Mouse (Mus musculus) C2C12 (cell line): Measurements from ENCODE around the gene Ggt1. TPM values are rescaled to one million over a fixed set of nuclear protein-coding genes. Genes with fewer than 3 reads are reported as not detected.

ENCODE experiments used
- H3K27me3 ChIP-seq: one replicate; pipeline ENCODE4 v1.6.1; 2011; ENCODE audit not compliant: control insufficient read depth, insufficient read depth, insufficient read length
- H3K36me3 ChIP-seq: one replicate; pipeline ENCODE4 v1.6.1; 2011; ENCODE audit not compliant: control insufficient read depth, insufficient read depth
- H3K4me3 ChIP-seq: one replicate; pipeline ENCODE4 v1.5.1; 2011; ENCODE audit warnings: mild to moderate bottlenecking, control low read depth; ENCODE audit not compliant: poor library complexity, insufficient read depth, severe bottlenecking
- H3K79me2 ChIP-seq: one replicate; pipeline ENCODE4 v1.6.1; 2011; ENCODE audit not compliant: control insufficient read depth, insufficient read depth
- H3K79me3 ChIP-seq: one replicate; pipeline ENCODE4 v1.6.1; 2011; ENCODE audit warnings: low read depth, control low read depth
- H3ac ChIP-seq: one replicate; pipeline ENCODE3; 2011; ENCODE audit warnings: low read depth; ENCODE audit not compliant: control insufficient read depth, insufficient read length
- CEBPB ChIP-seq: IDR thresholded peaks from one replicate; pipeline ENCODE4 v1.6.1; 2011; ENCODE audit warnings: low read depth, mild to moderate bottlenecking, control low read depth, moderate library complexity
- CTCF ChIP-seq: IDR thresholded peaks from one replicate; pipeline ENCODE4 v1.5.1; 2011; ENCODE audit not compliant: control insufficient read depth, insufficient read depth, insufficient read length
- FOSL1 ChIP-seq: IDR thresholded peaks from one replicate; pipeline ENCODE4 v1.8.0; 2011; ENCODE audit warnings: mild to moderate bottlenecking, low read length; ENCODE audit not compliant: poor library complexity, insufficient read depth, severe bottlenecking
- MAX ChIP-seq: IDR thresholded peaks from one replicate; pipeline ENCODE4 v1.6.1; 2011; ENCODE audit warnings: mild to moderate bottlenecking, control low read depth
- MYOD1 ChIP-seq: IDR thresholded peaks from one replicate; pipeline ENCODE4 v1.6.1; 2011; ENCODE audit warnings: low read depth; ENCODE audit not compliant: control insufficient read depth, insufficient read length
- MYOG ChIP-seq: IDR thresholded peaks from one replicate; pipeline ENCODE4 v1.6.1; 2011; ENCODE audit not compliant: control insufficient read depth, insufficient read length; ENCODE audit errors: extremely low read depth
- USF1 ChIP-seq: IDR thresholded peaks from one replicate; pipeline ENCODE4 v1.6.1; 2011; ENCODE audit warnings: low read depth, mild to moderate bottlenecking, control low read depth, moderate library complexity
- polyA plus RNA-seq: library from polyadenylated mRNA; unstranded; fragments of >200 nt; fragmentation: generic; extraction: Trizol; gene quantifications from one replicate; pipeline ENCODE4 v1.2.1, GENCODE M21; 2012; ENCODE audit warnings: missing spikeins

The Ggt1 gene
- polyA plus RNA-seq, 1 experiment = 0.12 TPM

- Histone ChIP-seq H3K79me2 (no peaks in the 10 kb centered on the region), H3K36me3 (no peaks in the 10 kb centered on the region), H3K27me3 (peaks cover 3% of the 10 kb centered on the region), H3K4me3 (no peak overlapping the region), H3K79me3 (no peaks in the 10 kb centered on the region), H3ac (no peak overlapping the region)
- TF ChIP-seq MYOD1 (no peak), CEBPB (no peak), USF1 (no peak), FOSL1 (no peak), MAX (no peak), MYOG (no peak), CTCF (no peak)
Observed at GRCm38 (mm10) chr10:75632633-75633032, 71.2 kb downstream of the Ggt1 start.

DNA sequence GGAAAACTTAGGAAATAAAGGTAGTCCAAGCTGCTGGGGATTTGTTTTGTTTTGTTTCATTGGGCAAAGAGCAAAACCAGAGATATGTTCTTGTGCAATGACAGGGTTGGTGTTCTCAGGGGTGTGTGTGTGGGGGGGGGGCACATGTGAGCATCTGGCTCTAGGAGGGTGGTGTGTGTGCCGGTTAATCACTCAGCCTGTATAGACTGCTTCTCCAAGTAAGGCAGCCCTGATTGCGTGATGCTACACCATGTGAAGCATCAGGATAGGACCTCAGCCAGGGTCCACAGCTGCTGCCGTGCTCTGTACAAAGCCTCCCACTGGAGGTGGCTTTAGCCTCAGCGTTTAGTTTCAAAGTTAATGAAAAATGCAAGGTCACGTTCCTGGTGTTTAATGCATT lies 71.6 kb downstream of the Ggt1 start:
- Histone ChIP-seq H3K36me3 (no peaks in the 10 kb centered on the region), H3K27me3 (peaks cover 3% of the 10 kb centered on the region), H3K4me3 (no peak overlapping the region), H3K79me2 (no peaks in the 10 kb centered on the region), H3ac (no peak overlapping the region), H3K79me3 (no peaks in the 10 kb centered on the region)
- no peak for TF ChIP-seq MAX
- TF ChIP-seq MYOG = no peak
- no peak for TF ChIP-seq FOSL1
- no peak for TF ChIP-seq MYOD1
- TF ChIP-seq CTCF = no peak
- no peak for TF ChIP-seq USF1
- no peak for TF ChIP-seq CEBPB

DNA sequence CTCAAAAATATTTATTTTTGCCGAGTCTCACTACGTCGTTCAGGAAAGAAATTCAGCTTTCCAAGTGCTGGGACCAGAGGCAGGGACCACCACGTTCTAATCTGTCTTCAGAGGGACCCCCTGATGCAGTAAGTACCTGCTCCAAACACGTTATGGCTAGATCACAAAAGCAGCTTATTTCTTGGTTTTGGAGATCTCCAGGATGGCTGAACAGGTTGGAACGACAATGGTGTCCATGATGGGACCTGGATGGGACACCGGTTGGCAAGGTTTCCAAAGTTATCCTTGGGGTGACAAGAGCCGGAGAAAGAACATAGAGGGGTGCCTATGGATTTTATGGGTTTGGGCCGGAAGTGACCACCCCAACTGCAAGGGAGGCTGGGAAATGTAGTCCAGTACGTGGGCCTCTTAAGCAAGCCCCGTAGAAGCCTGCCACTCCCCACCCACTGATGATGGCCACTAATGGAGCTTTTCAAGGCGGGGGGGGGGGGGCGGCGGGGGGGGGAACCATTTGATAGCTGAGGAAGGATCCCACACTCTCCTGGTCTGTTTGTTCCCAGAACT lies 72.3 kb downstream of the Ggt1 start:
- H3K79me3 ChIP-seq = no peaks in the 10 kb centered on the region
- no peak for TF ChIP-seq MYOG
- no peak for TF ChIP-seq MAX
- peaks cover 6% of the 10 kb centered on the region for H3K27me3 ChIP-seq
- H3K79me2 ChIP-seq = no peaks in the 10 kb centered on the region
- no peak overlapping the region for H3K4me3 ChIP-seq
- H3K36me3 ChIP-seq = no peaks in the 10 kb centered on the region
- H3ac ChIP-seq = no peak overlapping the region

- H3ac ChIP-seq = no peak overlapping the region
- H3K4me3 ChIP-seq = no peak overlapping the region
- H3K79me3 ChIP-seq = no peaks in the 10 kb centered on the region
- H3K27me3 ChIP-seq = peaks cover 8% of the 10 kb centered on the region
- no peaks in the 10 kb centered on the region for H3K79me2 ChIP-seq
- H3K36me3 ChIP-seq = no peaks in the 10 kb centered on the region
- TF ChIP-seq MYOG (no peak), FOSL1 (no peak), MYOD1 (no peak), CTCF (no peak), MAX (no peak), CEBPB (no peak), USF1 (no peak)
Observed at GRCm38 (mm10) chr10:75634610-75635009, 73.2 kb downstream of the Ggt1 start.

GRCm38 (mm10) chr10:75635019-75635692 lies 73.8 kb downstream of the Ggt1 start:
- H3K79me3 ChIP-seq = no peaks in the 10 kb centered on the region
- TF ChIP-seq CTCF (no peak), CEBPB (no peak), FOSL1 (no peak), USF1 (no peak), MAX (no peak), MYOD1 (no peak), MYOG (no peak)
- no peak overlapping the region for H3K4me3 ChIP-seq
- no peaks in the 10 kb centered on the region for H3K36me3 ChIP-seq
- H3ac ChIP-seq = no peak overlapping the region
- no peaks in the 10 kb centered on the region for H3K79me2 ChIP-seq
- peaks cover 8% of the 10 kb centered on the region for H3K27me3 ChIP-seq

GRCm38 (mm10) chr10:75635693-75636055 lies 74.3 kb downstream of the Ggt1 start:
- Histone ChIP-seq H3K36me3 (no peaks in the 10 kb centered on the region), H3K4me3 (no peak overlapping the region), H3ac (no peak overlapping the region), H3K79me3 (no peaks in the 10 kb centered on the region), H3K79me2 (no peaks in the 10 kb centered on the region), H3K27me3 (peaks cover 8% of the 10 kb centered on the region)
- TF ChIP-seq CTCF = peak; percentile 56
- no peak for TF ChIP-seq FOSL1
- TF ChIP-seq MYOD1 = no peak

Other genes with a start within 250 kb of the Ggt1 start
- 0.66 TPM for gene Adora2a, start 244.7 kb upstream of the Ggt1 start, polyA plus RNA-seq
- 0.06 TPM for gene Upb1, start 160.5 kb upstream of the Ggt1 start, polyA plus RNA-seq
- 358 TPM for gene Snrpd3, start 44.1 kb upstream of the Ggt1 start, polyA plus RNA-seq
- gene Gucd1, start 43.6 kb upstream of the Ggt1 start, polyA plus RNA-seq = 15.7 TPM
- 3.8 TPM for gene Lrrc75b, start 1.3 kb upstream of the Ggt1 start, polyA plus RNA-seq
- not detected for gene Ggt5, start 27.7 kb downstream of the Ggt1 start, polyA plus RNA-seq
- 0.04 TPM for gene Susd2, start 82.4 kb downstream of the Ggt1 start, polyA plus RNA-seq
- gene Cabin1, start 202.7 kb downstream of the Ggt1 start, polyA plus RNA-seq = 24.5 TPM
- gene Ddt, start 211.8 kb downstream of the Ggt1 start, polyA plus RNA-seq = 27.9 TPM
- not detected for gene Gm20441, start 219.3 kb downstream of the Ggt1 start, polyA plus RNA-seq
- 0.13 TPM for gene Gstt3, start 219.8 kb downstream of the Ggt1 start, polyA plus RNA-seq
- gene Gstt1, start 237.0 kb downstream of the Ggt1 start, polyA plus RNA-seq = 0.76 TPM